Mouse (Mus musculus) limb, embryonic 12.5 days (tissue): ENCODE measurements around the gene Hist4h4. TPM values are rescaled to one million over a fixed set of nuclear protein-coding genes. Genes with fewer than 3 reads are reported as not detected.
"Not testable (repeated sequence)": the region's sequence is repeated elsewhere in the genome, so short reads cannot be mapped to it uniquely, and the experiment has no call there.

Source experiments
- ATAC-seq: fragments of 200-750 bp; cut with Nextera tagmentation; 2 replicates; pipeline ENCODE4 v1.8.0; 2017; ENCODE audit warnings: low read depth, moderate TSS enrichment; ENCODE audit not compliant: insufficient number of reproducible peaks, insufficient read depth, low FRiP score, low TSS enrichment
- H3K27ac ChIP-seq: fragments of 300-500 bp; sonication (generic); 2 replicates; pipeline ENCODE4 v1.5.1; 2016; ENCODE audit warnings: mild to moderate bottlenecking, moderate library complexity
- H3K27me3 ChIP-seq: fragments of 300-500 bp; sonication (generic); 2 replicates; pipeline ENCODE4 v1.6.1; 2016; ENCODE audit warnings: mild to moderate bottlenecking, moderate library complexity
- H3K36me3 ChIP-seq: fragments of 300-500 bp; sonication (generic); 2 replicates; pipeline ENCODE4 v1.6.1; 2016; ENCODE audit warnings: mild to moderate bottlenecking, moderate library complexity
- H3K4me1 ChIP-seq: fragments of 300-500 bp; sonication (generic); replicated peaks from 2 replicates; pipeline ENCODE4 v1.6.1; 2016
- H3K4me2 ChIP-seq: fragments of 300-500 bp; sonication (generic); 2 replicates; pipeline ENCODE4 v1.6.1; 2016; ENCODE audit warnings: mild to moderate bottlenecking, moderate library complexity
- H3K4me3 ChIP-seq: fragments of 300-500 bp; sonication (generic); replicated peaks from 2 replicates; pipeline ENCODE4 v1.5.1; 2016; ENCODE audit warnings: mild to moderate bottlenecking
- H3K9ac ChIP-seq: fragments of 300-500 bp; sonication (generic); replicated peaks from 2 replicates; pipeline ENCODE4 v1.6.1; 2016; ENCODE audit warnings: mild to moderate bottlenecking, moderate library complexity
- H3K9me3 ChIP-seq: fragments of 300-500 bp; sonication (generic); 2 replicates; pipeline ENCODE4 v1.6.1; 2016; ENCODE audit warnings: mild to moderate bottlenecking, moderate library complexity
- WGBS: fragments of 180-500 bp; shearing (Covaris S2); methylation state at CpG from one replicate; pipeline ENCODE4 v1.1.7; 2016; 5-methylcytosine and 5-hydroxymethylcytosine counted together
- polyA plus RNA-seq: library from polyadenylated mRNA; unstranded; fragments of >200 nt; fragmentation: Nextera tagmentation; extraction: Ambion mirVana; gene quantifications from 2 replicates; pipeline ENCODE4 v1.2.1, GENCODE M21; 2016

Hist4h4 gene
- polyA plus RNA-seq, 1 experiment from 2014 or later, result 0.89 TPM

DNA sequence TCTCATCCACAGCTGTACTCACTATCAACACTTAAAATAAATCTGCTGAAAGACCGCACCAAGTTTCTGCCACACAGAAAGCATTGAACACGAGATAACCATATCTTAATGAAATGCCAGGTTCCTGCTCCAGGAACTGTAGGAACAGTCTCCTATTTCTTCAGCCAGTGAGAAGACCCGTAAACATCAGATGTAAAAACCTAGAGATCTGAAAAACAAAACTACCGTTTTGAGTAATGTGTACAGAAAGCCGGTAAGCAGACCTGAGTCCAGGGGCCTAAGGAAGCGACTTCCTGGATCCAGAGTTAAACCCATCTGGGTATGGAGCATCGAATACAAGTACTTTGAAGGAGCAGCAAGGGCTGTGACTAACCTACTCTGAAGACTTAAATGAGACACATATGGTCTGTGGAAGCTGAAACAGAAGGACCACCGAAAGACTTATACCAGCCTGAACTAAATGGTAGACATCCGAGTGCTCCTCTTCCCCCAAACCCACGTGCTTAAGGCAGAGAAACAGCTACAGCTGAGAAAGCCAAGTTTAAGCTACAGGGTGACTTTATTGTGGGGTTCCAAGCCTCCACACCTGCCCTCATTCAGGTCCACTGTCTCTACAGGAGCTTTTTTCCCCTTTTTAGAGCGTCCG lies 999 bp downstream of the Hist4h4 start:
- no peaks in the 10 kb centered on the region for H3K27me3 ChIP-seq
- peak overlapping the region; percentile 60 for H3K4me2 ChIP-seq
- peak overlapping the region; percentile 96 for H3K9ac ChIP-seq
- peak overlapping the region; percentile 63 for H3K4me3 ChIP-seq
- peaks cover 18% of the 10 kb centered on the region for H3K4me1 ChIP-seq
- ATAC-seq, result no peak
- peak overlapping the region; percentile 100 for H3K27ac ChIP-seq
- no peaks in the 10 kb centered on the region for H3K36me3 ChIP-seq
- 19% methylated on average over 12 of the region's 12 CpGs for WGBS
- no peaks in the 10 kb centered on the region for H3K9me3 ChIP-seq

DNA sequence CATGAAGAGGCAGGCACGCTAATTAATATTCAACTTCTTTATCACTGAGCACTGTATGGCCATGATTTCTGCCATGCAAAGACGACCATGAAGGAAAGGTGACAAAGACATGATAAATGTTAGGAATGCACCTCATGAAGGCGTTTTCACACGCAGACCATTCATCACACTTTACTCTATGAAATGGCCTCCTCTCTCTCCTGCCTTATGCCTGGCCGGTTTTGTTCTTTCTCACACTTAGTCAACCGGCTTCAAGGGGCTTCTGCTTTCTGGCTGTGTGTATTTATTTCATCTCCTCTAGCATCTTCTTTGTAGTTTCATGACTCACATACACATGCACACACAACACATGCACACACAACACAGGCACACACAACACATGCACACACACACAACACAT lies 2.9 kb downstream of the Hist4h4 start:
- 87% methylated on average over 6 of the region's 6 CpGs for WGBS
- Histone ChIP-seq H3K27me3 (no peaks in the 10 kb centered on the region), H3K4me2 (no peak overlapping the region), H3K4me1 (peaks cover 13% of the 10 kb centered on the region), H3K27ac (no peak overlapping the region), H3K36me3 (no peaks in the 10 kb centered on the region), H3K9ac (no peak overlapping the region), H3K9me3 (no peaks in the 10 kb centered on the region), H3K4me3 (no peak overlapping the region)
- no peak for ATAC-seq

DNA sequence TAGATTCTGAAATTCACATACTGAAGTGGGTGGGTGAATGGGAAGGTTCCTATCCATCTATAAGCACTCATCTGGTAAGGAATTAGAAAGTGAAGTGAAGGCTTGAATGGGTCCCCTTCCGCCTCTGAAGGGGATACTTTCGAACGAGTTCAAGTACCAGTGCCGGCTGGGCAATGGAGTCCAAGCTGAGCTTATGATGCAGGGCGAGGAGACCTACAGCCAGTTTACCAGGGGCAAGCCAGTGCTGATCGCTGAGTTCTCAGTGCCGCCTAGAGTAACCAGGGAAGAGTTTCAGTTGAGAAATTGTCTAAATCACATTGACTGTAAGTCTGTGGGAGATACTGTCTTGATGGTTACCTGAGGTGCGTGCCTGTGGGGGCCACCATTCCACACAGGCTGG lies 3.5 kb downstream of the Hist4h4 start:
- Histone ChIP-seq H3K9me3 (no peaks in the 10 kb centered on the region), H3K27ac (no peak overlapping the region), H3K4me1 (peaks cover 13% of the 10 kb centered on the region), H3K9ac (no peak overlapping the region), H3K36me3 (no peaks in the 10 kb centered on the region), H3K27me3 (no peaks in the 10 kb centered on the region), H3K4me3 (no peak overlapping the region), H3K4me2 (no peak overlapping the region)
- no peak for ATAC-seq
- WGBS, result 89% methylated on average over 8 of the region's 8 CpGs

DNA sequence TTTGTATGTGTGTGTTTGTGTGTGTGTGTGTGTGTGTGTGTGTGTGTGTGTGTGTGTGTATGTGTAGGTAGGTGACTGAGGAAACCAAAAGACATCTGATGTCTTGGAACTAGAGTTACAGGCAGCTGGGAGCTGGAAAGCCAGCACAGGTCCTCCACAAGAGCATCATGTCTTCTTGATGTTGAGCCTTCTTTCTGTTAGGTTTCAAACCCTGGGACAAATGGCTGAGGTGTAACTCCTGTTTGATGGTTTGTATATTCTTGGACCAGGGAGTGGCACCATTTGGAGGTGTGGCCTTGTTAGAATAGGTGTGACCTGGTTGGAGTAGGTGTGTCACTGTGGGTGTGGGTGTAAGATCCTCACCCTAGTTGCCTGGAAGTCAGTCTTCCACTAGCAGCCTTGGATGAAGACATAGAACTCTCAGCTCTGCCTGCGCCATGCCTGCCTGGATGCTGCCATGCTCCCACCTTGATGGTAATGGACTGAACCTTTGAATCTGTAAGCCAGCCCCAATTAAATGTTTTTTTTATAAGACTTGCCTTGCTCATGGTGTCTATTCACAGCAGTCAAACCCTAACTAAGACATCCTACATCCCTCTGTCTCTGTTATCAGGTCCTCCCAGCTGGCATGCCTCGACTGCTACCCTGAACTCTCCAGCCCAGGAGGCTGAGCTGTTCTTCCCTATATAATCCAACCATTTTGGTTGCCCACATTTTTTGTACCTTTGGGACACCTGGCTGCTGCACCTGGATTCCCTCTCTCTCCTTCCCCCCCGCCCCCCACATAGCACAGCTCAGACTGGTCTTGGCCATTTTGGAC lies 6.1 kb downstream of the Hist4h4 start:
- H3K4me1 ChIP-seq, result peaks cover 12% of the 10 kb centered on the region
- not testable (repeated sequence) for H3K36me3 ChIP-seq, H3K4me3 ChIP-seq, H3K9me3 ChIP-seq, H3K27me3 ChIP-seq, H3K4me2 ChIP-seq, H3K27ac ChIP-seq, ATAC-seq, H3K9ac ChIP-seq
- 86% methylated on average over 3 of the region's 3 CpGs for WGBS

DNA sequence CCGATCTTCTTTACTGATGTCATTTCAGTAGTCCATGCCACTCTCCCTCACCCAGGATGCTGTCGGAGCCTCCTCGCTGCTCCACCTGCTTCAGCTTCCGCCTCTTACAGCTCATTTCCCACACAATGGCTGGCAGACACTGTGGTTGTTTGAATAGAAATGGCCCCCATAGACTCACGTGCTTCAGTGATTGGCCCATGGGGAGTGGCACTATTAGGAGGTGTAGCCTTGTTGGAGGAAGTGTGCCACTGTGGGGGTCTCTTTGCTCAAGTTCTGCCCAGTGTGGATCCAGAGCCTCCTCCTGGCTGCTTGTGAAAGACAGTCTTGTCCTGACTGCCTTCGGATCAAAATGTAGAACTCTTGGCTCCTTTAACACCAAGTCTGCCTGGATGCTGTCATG lies 8.4 kb downstream of the Hist4h4 start:
- H3K9ac ChIP-seq, result no peak overlapping the region
- no peaks in the 10 kb centered on the region for H3K9me3 ChIP-seq
- ATAC-seq, result no peak
- H3K4me1 ChIP-seq, result peaks cover 12% of the 10 kb centered on the region
- 68% methylated on average over 6 of the region's 6 CpGs for WGBS
- H3K27me3 ChIP-seq, result no peaks in the 10 kb centered on the region
- no peaks in the 10 kb centered on the region for H3K36me3 ChIP-seq
- H3K4me2 ChIP-seq, result no peak overlapping the region
- no peak overlapping the region for H3K27ac ChIP-seq
- no peak overlapping the region for H3K4me3 ChIP-seq

DNA sequence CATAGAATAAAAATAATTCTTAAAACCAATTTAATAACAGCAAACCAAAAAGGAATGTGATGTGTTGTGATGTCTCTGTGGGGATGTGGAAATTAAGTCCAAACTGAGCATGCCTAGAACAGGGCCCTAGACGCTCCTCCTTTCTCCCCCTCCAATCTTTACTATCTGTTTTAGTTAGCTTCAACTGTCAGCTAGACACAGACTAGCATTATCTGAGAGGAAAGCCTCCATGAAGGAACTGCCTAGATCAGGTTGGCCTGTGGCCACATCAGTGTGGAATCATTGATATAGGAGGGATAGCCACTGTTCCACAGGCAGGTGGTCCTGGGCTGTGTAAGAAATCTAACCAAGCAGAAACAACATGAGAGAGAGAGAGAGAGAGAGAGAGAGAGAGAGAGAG lies 9.1 kb downstream of the Hist4h4 start:
- H3K4me3 ChIP-seq, result no peak overlapping the region
- H3K4me1 ChIP-seq, result peaks cover 12% of the 10 kb centered on the region
- no peak overlapping the region for H3K9ac ChIP-seq
- 50% methylated on average over 1 of the region's 1 CpGs for WGBS
- H3K27me3 ChIP-seq, result no peaks in the 10 kb centered on the region
- H3K4me2 ChIP-seq, result no peak overlapping the region
- no peak overlapping the region for H3K27ac ChIP-seq
- no peaks in the 10 kb centered on the region for H3K9me3 ChIP-seq
- no peaks in the 10 kb centered on the region for H3K36me3 ChIP-seq
- no peak for ATAC-seq

DNA sequence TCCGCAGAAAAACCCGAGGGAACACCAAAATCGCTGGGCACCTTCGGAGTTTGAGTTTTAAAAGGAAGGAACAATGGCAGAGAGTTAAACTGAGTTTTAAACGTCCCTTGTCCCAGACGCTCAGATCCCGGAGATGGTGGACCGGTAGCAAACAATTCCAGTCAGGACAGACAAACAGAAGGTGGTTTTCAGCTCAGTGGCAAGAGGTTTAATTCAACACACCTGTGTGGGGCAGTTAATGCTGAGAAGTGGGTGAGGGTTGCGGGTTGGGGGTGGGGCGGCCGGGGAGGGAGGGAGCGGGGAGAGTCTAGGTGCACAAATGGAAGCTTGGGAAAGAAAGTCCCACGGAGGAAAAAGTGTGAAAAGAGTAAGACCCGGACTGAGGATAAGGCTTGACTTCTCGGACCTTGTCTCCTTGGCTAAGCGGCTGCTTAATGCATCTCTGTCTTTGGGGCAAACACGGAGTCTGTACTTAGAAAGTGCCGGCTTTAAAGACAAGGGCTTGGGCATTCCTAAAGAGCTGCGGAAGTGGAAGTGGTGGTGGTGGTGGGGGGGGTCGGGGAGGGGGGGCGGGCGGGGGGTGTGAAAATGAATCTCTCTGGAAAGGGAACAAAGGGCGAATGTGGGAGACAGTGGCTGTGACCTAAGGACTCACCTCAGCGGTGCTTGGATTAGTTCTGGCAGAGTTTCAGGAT lies 10.2 kb downstream of the Hist4h4 start:
- 2% methylated on average over 23 of the region's 24 CpGs for WGBS
- Histone ChIP-seq H3K9ac (peak overlapping the region; percentile 47), H3K27me3 (no peaks in the 10 kb centered on the region), H3K4me1 (peaks cover 12% of the 10 kb centered on the region), H3K27ac (peak overlapping the region; percentile 56; the same call in 1 of the 2 replicates), H3K9me3 (no peaks in the 10 kb centered on the region), H3K4me2 (peak overlapping the region; percentile 77), H3K4me3 (peak overlapping the region; percentile 41), H3K36me3 (no peaks in the 10 kb centered on the region)
- ATAC-seq, result no peak

DNA sequence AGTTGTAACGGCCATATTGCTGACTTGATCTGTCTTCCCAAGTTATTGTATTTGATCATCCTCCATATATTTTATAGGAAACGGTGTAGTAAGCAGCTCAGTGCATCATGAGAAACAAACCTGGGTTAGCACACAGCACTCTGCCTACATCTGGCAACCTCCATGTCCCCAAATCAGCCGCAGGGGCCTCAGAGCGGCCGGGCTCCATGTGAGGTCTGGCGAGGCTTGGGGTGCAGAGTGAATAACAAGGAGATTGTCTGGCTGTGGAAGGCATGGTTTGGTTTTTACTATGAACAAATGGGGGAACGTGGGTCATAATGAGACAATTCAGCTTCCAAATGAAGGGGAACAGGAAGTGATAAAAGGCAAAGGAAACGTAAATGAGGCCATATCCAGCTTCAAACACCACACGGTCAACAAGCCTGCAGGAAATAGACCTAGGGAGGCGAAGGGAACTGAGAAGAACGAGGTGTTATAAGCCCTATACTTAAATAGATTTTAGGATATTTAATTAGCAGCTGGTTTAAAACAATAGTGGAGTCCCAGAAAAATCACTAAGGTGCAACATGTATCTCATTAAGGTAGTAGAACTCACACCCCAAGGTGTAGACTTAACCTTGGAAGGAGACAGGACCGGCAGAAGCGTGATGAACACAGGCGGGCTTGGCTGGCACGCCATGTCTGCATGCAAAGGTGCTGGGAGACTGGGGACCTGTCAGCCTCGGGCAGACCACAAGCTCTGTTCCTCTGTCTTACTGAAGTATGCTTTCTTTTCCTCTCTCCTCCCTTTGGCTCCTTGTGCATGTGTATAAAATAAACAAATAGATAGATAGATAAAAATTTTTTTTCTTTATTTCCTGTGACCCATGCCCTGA lies 11.1 kb downstream of the Hist4h4 start:
- Histone ChIP-seq H3K4me3 (peak overlapping the region; percentile 41), H3K9ac (peak overlapping the region; percentile 47), H3K9me3 (no peaks in the 10 kb centered on the region), H3K27ac (peak overlapping the region; percentile 56), H3K36me3 (no peaks in the 10 kb centered on the region), H3K27me3 (no peaks in the 10 kb centered on the region), H3K4me1 (peaks cover 12% of the 10 kb centered on the region), H3K4me2 (peak overlapping the region; percentile 77)
- WGBS, result 12% methylated on average over 16 of the region's 16 CpGs
- peak; percentile 43; the same call in 1 of the 2 replicates for ATAC-seq

DNA sequence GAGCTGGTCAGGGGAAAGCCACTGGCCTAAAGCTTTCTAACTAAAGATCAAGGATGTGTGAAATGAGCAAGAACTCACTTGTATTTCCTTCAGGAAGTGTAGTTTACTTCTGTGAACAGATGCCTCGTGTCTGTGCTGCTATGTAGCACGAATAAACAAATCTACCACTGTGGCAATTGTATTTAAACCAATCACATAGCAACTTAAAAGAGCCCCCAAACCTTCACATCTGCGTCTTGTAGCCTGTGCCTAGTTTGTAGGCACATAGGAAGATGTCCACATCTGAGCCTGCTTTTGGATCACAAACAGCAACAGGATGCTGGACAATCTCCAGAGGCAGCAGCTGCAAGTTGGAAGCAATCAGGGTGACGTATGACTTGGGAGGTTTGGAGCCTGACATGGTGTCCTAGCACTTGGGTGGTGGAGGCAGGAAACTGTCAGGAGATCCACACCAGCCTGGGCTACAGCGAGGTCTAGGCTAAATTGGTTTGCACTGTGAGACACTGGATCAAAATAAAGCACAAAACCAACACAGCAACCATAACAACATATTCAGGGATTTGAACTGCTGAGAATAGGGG lies 14.7 kb downstream of the Hist4h4 start:
- H3K36me3 ChIP-seq, result no peaks in the 10 kb centered on the region
- no peak overlapping the region for H3K4me3 ChIP-seq
- H3K4me1 ChIP-seq, result peaks cover 12% of the 10 kb centered on the region
- no peak for ATAC-seq
- WGBS, result 58% methylated on average over 5 of the region's 5 CpGs
- 0 out of 2 replicates have a peak, but pooled peaks cover 2% of the 10 kb centered on the region for H3K9me3 ChIP-seq
- no peak overlapping the region for H3K4me2 ChIP-seq
- H3K27me3 ChIP-seq, result no peaks in the 10 kb centered on the region
- H3K27ac ChIP-seq, result no peak overlapping the region
- no peak overlapping the region for H3K9ac ChIP-seq

DNA sequence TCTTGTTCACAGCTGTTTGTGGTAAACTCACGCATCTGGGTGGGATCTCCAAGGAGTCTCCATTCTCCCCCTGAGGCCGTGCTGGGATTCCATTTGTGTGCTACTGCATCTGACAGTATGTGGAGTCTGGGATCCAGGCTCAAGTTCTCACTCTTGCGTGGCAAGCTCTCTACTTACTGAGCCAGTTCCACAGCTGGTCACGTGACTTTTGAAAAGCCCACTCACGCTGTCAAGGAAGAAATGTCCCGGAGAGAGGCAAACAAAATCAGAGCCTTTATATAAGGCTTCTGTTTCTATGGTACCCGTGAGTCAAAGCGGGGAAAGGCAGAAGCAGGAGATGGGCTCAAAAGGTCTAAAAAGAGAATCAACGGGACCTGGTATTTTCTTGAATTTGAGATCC lies 21.5 kb downstream of the Hist4h4 start:
- Histone ChIP-seq H3K27me3 (no peaks in the 10 kb centered on the region), H3K4me2 (no peak overlapping the region), H3K9me3 (0 out of 2 replicates have a peak, but pooled peaks cover 5% of the 10 kb centered on the region), H3K36me3 (no peaks in the 10 kb centered on the region), H3K4me1 (peaks cover 9% of the 10 kb centered on the region), H3K27ac (no peak overlapping the region), H3K4me3 (no peak overlapping the region), H3K9ac (no peak overlapping the region)
- WGBS, result 80% methylated on average over 9 of the region's 9 CpGs
- no peak for ATAC-seq
